Mouse (Mus musculus): ENCODE measurements around the gene Pram1. TPM values are rescaled to one million over a fixed set of nuclear protein-coding genes. Genes with fewer than 3 reads are reported as not detected.
"Not testable (repeated sequence)": the region's sequence is repeated elsewhere in the genome, so short reads cannot be mapped to it uniquely, and the experiment has no call there.

The Pram1 gene
- polyA plus RNA-seq, 1 experiment from 2014 or later: 0.36 TPM

GRCm38 (mm10) chr17:33607273-33607672 lies 30.6 kb upstream of the Pram1 start:
- Histone ChIP-seq H3K9ac (ENCODE audit: low read depth, low read length) (no peak overlapping the region), H3K27ac (no peak overlapping the region), H3K4me3 (replicated peaks; ENCODE audit: low read depth, low read length) (no peak overlapping the region), H3K27me3 (ENCODE audit: insufficient read depth, low read length) (no peaks in the 10 kb centered on the region), H3K9me3 (replicated peaks; ENCODE audit: low read length) (no peaks in the 10 kb centered on the region), H3K4me2 (ENCODE audit: low read length) (no peak overlapping the region), H3K36me3 (ENCODE audit: insufficient read depth, low read length) (no peaks in the 10 kb centered on the region), H3K4me1 (replicated peaks; ENCODE audit: insufficient read depth, low read length) (no peaks in the 10 kb centered on the region)
- 78% methylated on average over 2 of the region's 2 CpGs for WGBS
- ATAC-seq (replicated peaks; ENCODE audit: low FRiP score, low read depth) (no peak), DNase-seq (ENCODE audit: low spot score) (no peak)
- TF ChIP-seq CTCF (IDR thresholded peaks at IDR 0.05; ENCODE audit: low read depth): no peak

- no peaks in the 10 kb centered on the region for H3K36me3 ChIP-seq (ENCODE audit: insufficient read depth, low read length)
- no peak overlapping the region for H3K9ac ChIP-seq (ENCODE audit: low read depth, low read length)
- DNase-seq (ENCODE audit: low spot score) (no peak), ATAC-seq (replicated peaks; ENCODE audit: low FRiP score, low read depth) (no peak)
- no peaks in the 10 kb centered on the region for H3K9me3 ChIP-seq (replicated peaks; ENCODE audit: low read length)
- no peaks in the 10 kb centered on the region for H3K27me3 ChIP-seq (ENCODE audit: insufficient read depth, low read length)
- no peak overlapping the region for H3K4me2 ChIP-seq (ENCODE audit: low read length)
- H3K27ac ChIP-seq: no peak overlapping the region
- no peaks in the 10 kb centered on the region for H3K4me1 ChIP-seq (replicated peaks; ENCODE audit: insufficient read depth, low read length)
- WGBS: 90% methylated on average over 7 of the region's 7 CpGs
- no peak overlapping the region for H3K4me3 ChIP-seq (replicated peaks; ENCODE audit: low read depth, low read length)
- no peak for TF ChIP-seq CTCF (IDR thresholded peaks at IDR 0.05; ENCODE audit: low read depth)
These were observed 27.3 kb upstream of the Pram1 start for GRCm38 (mm10) chr17:33610548-33610947.

GRCm38 (mm10) chr17:33613726-33614125 lies 24.1 kb upstream of the Pram1 start:
- H3K36me3 ChIP-seq (ENCODE audit: insufficient read depth, low read length); H3K9ac ChIP-seq (ENCODE audit: low read depth, low read length); H3K4me2 ChIP-seq (ENCODE audit: low read length); ATAC-seq (replicated peaks; ENCODE audit: low FRiP score, low read depth); H3K4me1 ChIP-seq (replicated peaks; ENCODE audit: insufficient read depth, low read length); H3K4me3 ChIP-seq (replicated peaks; ENCODE audit: low read depth, low read length); H3K27ac ChIP-seq; DNase-seq (ENCODE audit: low spot score); H3K27me3 ChIP-seq (ENCODE audit: insufficient read depth, low read length); H3K9me3 ChIP-seq (replicated peaks; ENCODE audit: low read length): not testable (repeated sequence)
- 85% methylated on average over 5 of the region's 5 CpGs for WGBS

- WGBS: 96% methylated on average over 3 of the region's 3 CpGs
- H3K9ac ChIP-seq (ENCODE audit: low read depth, low read length): no peak overlapping the region
- peaks cover 12% of the 10 kb centered on the region; the same call in 1 of the 2 replicates for H3K4me1 ChIP-seq (replicated peaks; ENCODE audit: insufficient read depth, low read length)
- H3K27ac ChIP-seq: no peak overlapping the region
- DNase-seq (ENCODE audit: low spot score): no peak
- H3K27me3 ChIP-seq (ENCODE audit: insufficient read depth, low read length): no peaks in the 10 kb centered on the region
- no peak overlapping the region for H3K4me3 ChIP-seq (replicated peaks; ENCODE audit: low read depth, low read length)
- no peak for TF ChIP-seq CTCF (IDR thresholded peaks at IDR 0.05; ENCODE audit: low read depth)
- no peak for ATAC-seq (replicated peaks; ENCODE audit: low FRiP score, low read depth)
- H3K9me3 ChIP-seq (replicated peaks; ENCODE audit: low read length): no peaks in the 10 kb centered on the region
- H3K4me2 ChIP-seq (ENCODE audit: low read length): no peak overlapping the region
- H3K36me3 ChIP-seq (ENCODE audit: insufficient read depth, low read length): 0 out of 2 replicates have a peak, but pooled peaks cover 10% of the 10 kb centered on the region
These were observed 10.6 kb upstream of the Pram1 start for GRCm38 (mm10) chr17:33627281-33627680.

GRCm38 (mm10) chr17:33628621-33629486 lies 9.0 kb upstream of the Pram1 start, which contains the start of gene Zfp414:
Gene Zfp414, plus strand, starts transcription at chr17:33629090.
- TF ChIP-seq CTCF (IDR thresholded peaks at IDR 0.05; ENCODE audit: low read depth): no peak
- WGBS: 4% methylated on average over 24 of the region's 35 CpGs
- peaks cover 12% of the 10 kb centered on the region; the same call in 1 of the 2 replicates for H3K4me1 ChIP-seq (replicated peaks; ENCODE audit: insufficient read depth, low read length)
- H3K9me3 ChIP-seq (replicated peaks; ENCODE audit: low read length): no peaks in the 10 kb centered on the region
- peak within 1 kb of the TSS; percentile 77 for H3K4me2 ChIP-seq (ENCODE audit: low read length)
- ATAC-seq (replicated peaks; ENCODE audit: low FRiP score, low read depth) (peak; percentile 95), DNase-seq (ENCODE audit: low spot score) (peak; percentile 97)
- 0 out of 2 replicates have a peak, but pooled peaks cover 11% of the 10 kb centered on the region for H3K36me3 ChIP-seq (ENCODE audit: insufficient read depth, low read length)
- H3K27ac ChIP-seq: peak within 1 kb of the TSS; percentile 97
- H3K4me3 ChIP-seq (replicated peaks; ENCODE audit: low read depth, low read length): peak within 1 kb of the TSS; percentile 79
- peak within 1 kb of the TSS; percentile 90 for H3K9ac ChIP-seq (ENCODE audit: low read depth, low read length)
- no peaks in the 10 kb centered on the region for H3K27me3 ChIP-seq (ENCODE audit: insufficient read depth, low read length)

- Histone ChIP-seq H3K27me3 (ENCODE audit: insufficient read depth, low read length) (no peaks in the 10 kb centered on the region), H3K4me2 (ENCODE audit: low read length) (peak overlapping the region; percentile 77), H3K4me1 (replicated peaks; ENCODE audit: insufficient read depth, low read length) (peaks cover 12% of the 10 kb centered on the region; the same call in 1 of the 2 replicates), H3K27ac (peak overlapping the region; percentile 97), H3K36me3 (ENCODE audit: insufficient read depth, low read length) (0 out of 2 replicates have a peak, but pooled peaks cover 11% of the 10 kb centered on the region), H3K9ac (ENCODE audit: low read depth, low read length) (peak overlapping the region; percentile 90), H3K4me3 (replicated peaks; ENCODE audit: low read depth, low read length) (peak overlapping the region; percentile 79), H3K9me3 (replicated peaks; ENCODE audit: low read length) (no peaks in the 10 kb centered on the region)
- ATAC-seq (replicated peaks; ENCODE audit: low FRiP score, low read depth) (no peak), DNase-seq (ENCODE audit: low spot score) (no peak)
- 67% methylated on average over 12 of the region's 12 CpGs for WGBS
- 0 out of 2 replicates have a peak, but pooled peaks have one; percentile 1 for TF ChIP-seq CTCF (IDR thresholded peaks at IDR 0.05; ENCODE audit: low read depth)
These were observed 8.2 kb upstream of the Pram1 start for GRCm38 (mm10) chr17:33629487-33630125.
